Mouse (Mus musculus) spleen, adult 2 months (tissue): ENCODE results near the gene Tuba3a. TPM values are rescaled to one million over a fixed set of nuclear protein-coding genes. Genes with fewer than 3 reads are reported as not detected.
A peak's percentile ranks its signal among the peaks of the same experiment; 100 is the strongest.

Source experiments
- DNase-seq, 2 experiments: peaks; one replicate each; pipeline versions ENCODE4 v3.0.0 to v3.0.0-alpha.2; 2012 to 2021; ENCODE audit warnings: low spot score in 2 of 2, low read depth in 1 of 2
- H3K27ac ChIP-seq: fragments of 200-500 bp; 2 replicates; pipeline ENCODE4 v1.5.1; 2012; ENCODE audit warnings: low read length, inconsistent platforms; ENCODE audit not compliant: insufficient read depth
- H3K27me3 ChIP-seq: fragments of 200-500 bp; 2 replicates; pipeline ENCODE4 v1.6.1; 2012; ENCODE audit warnings: mild to moderate bottlenecking, moderate library complexity, low read length, inconsistent platforms; ENCODE audit not compliant: control insufficient read depth, insufficient read depth
- H3K36me3 ChIP-seq: fragments of 200-500 bp; 2 replicates; pipeline ENCODE4 v1.6.1; 2012; ENCODE audit warnings: mild to moderate bottlenecking, low read length, inconsistent platforms; ENCODE audit not compliant: control insufficient read depth, insufficient read depth
- H3K4me1 ChIP-seq: fragments of 200-500 bp; 2 replicates; pipeline ENCODE4 v1.6.1; 2011; ENCODE audit warnings: inconsistent platforms; ENCODE audit not compliant: control insufficient read depth, insufficient read depth, insufficient read length
- H3K4me3 ChIP-seq: fragments of 200-500 bp; 2 replicates; pipeline ENCODE4 v1.5.1; 2011; ENCODE audit warnings: mild to moderate bottlenecking, inconsistent platforms; ENCODE audit not compliant: insufficient read depth, insufficient read length; ENCODE audit errors: extremely low read depth
- CTCF ChIP-seq: fragments of 200-500 bp; IDR thresholded peaks from 2 replicates; pipeline ENCODE4 v1.5.1; 2011; ENCODE audit warnings: mild to moderate bottlenecking, inconsistent platforms; ENCODE audit not compliant: insufficient read depth, insufficient read length, insufficient replicate concordance; ENCODE audit errors: extremely low read depth
- POLR2A ChIP-seq: fragments of 200-500 bp; IDR thresholded peaks from 2 replicates; pipeline ENCODE4 v1.6.1; 2011; ENCODE audit warnings: low read depth, low read length, inconsistent platforms
- WGBS: fragments of 180-500 bp; shearing (Covaris S2); methylation state at CpG from one replicate; pipeline ENCODE4 v1.1.7; 2018; 5-methylcytosine and 5-hydroxymethylcytosine counted together
- polyA plus RNA-seq: library from polyadenylated mRNA; depleted of rRNA; stranded (reverse); fragments of >200 nt; gene quantifications from 2 replicates; pipeline ENCODE4 v1.2.3, GENCODE M21; 2012

Tuba3a gene
- polyA plus RNA-seq, 1 experiment = not detected

GRCm38 (mm10) chr6:125238396-125238795 is 47.4 kb downstream of the Tuba3a start:
- peaks cover 24% of the 10 kb centered on the region; the same call in 1 of the 2 replicates for H3K4me1 ChIP-seq
- TF ChIP-seq CTCF = no peak
- TF ChIP-seq POLR2A = no peak
- no peaks in the 10 kb centered on the region for H3K36me3 ChIP-seq
- no peaks in the 10 kb centered on the region for H3K27me3 ChIP-seq
- H3K4me3 ChIP-seq = no peak overlapping the region
- peak overlapping the region; percentile 94 for H3K27ac ChIP-seq
- 11% methylated on average over 6 of the region's 6 CpGs for WGBS
- no peak for DNase-seq

- WGBS = 36% methylated on average over 4 of the region's 4 CpGs
- H3K4me3 ChIP-seq = peak overlapping the region; percentile 33; the same call in 1 of the 2 replicates
- peak overlapping the region; percentile 94 for H3K27ac ChIP-seq
- TF ChIP-seq POLR2A (no peak), CTCF (no peak)
- peaks cover 20% of the 10 kb centered on the region; the same call in 1 of the 2 replicates for H3K4me1 ChIP-seq
- DNase-seq = no peak
- no peaks in the 10 kb centered on the region for H3K27me3 ChIP-seq
- 0 out of 2 replicates have a peak, but pooled peaks cover 2% of the 10 kb centered on the region for H3K36me3 ChIP-seq
These were observed 48.4 kb downstream of the Tuba3a start for GRCm38 (mm10) chr6:125237421-125237820.

GRCm38 (mm10) chr6:125236782-125237181 is 49.1 kb downstream of the Tuba3a start, which contains the start of gene Cd27:
Gene Cd27, minus strand, starts transcription at chr6:125237010.
- Histone ChIP-seq H3K36me3 (0 out of 2 replicates have a peak, but pooled peaks cover 2% of the 10 kb centered on the region), H3K4me1 (peaks cover 16% of the 10 kb centered on the region; the same call in 1 of the 2 replicates), H3K4me3 (peak within 1 kb of the TSS; percentile 63), H3K27ac (peak within 1 kb of the TSS; percentile 94), H3K27me3 (no peaks in the 10 kb centered on the region)
- 17% methylated on average over 6 of the region's 6 CpGs for WGBS
- TF ChIP-seq POLR2A (peak; percentile 79), CTCF (no peak)
- DNase-seq = no peak

- H3K4me3 ChIP-seq = peak overlapping the region; percentile 63
- peaks cover 12% of the 10 kb centered on the region; the same call in 1 of the 2 replicates for H3K4me1 ChIP-seq
These were observed 49.5 kb downstream of the Tuba3a start for GRCm38 (mm10) chr6:125236341-125236740.

GRCm38 (mm10) chr6:125234520-125234828 is 51.4 kb downstream of the Tuba3a start:
- WGBS = 56% methylated on average over 5 of the region's 5 CpGs
- no peak for DNase-seq
- Histone ChIP-seq H3K4me3 (peak overlapping the region; percentile 43), H3K27me3 (no peaks in the 10 kb centered on the region), H3K36me3 (peaks cover 7% of the 10 kb centered on the region), H3K4me1 (peaks cover 21% of the 10 kb centered on the region; the same call in 1 of the 2 replicates), H3K27ac (peak overlapping the region; percentile 65)
- TF ChIP-seq CTCF = no peak
- no peak for TF ChIP-seq POLR2A

More at GRCm38 (mm10) chr6:125236341-125236740, 49.5 kb downstream of the Tuba3a start:
- no peak for DNase-seq
- Histone ChIP-seq H3K36me3 (0 out of 2 replicates have a peak, but pooled peaks cover 2% of the 10 kb centered on the region), H3K27ac (peak overlapping the region; percentile 94), H3K27me3 (no peaks in the 10 kb centered on the region)
- 22% methylated on average over 6 of the region's 6 CpGs for WGBS
- no peak for TF ChIP-seq POLR2A
- TF ChIP-seq CTCF = no peak

- peaks cover 7% of the 10 kb centered on the region for H3K36me3 ChIP-seq
- no peak for TF ChIP-seq POLR2A
- TF ChIP-seq CTCF = no peak
- peaks cover 19% of the 10 kb centered on the region; the same call in 1 of the 2 replicates for H3K4me1 ChIP-seq
- peak overlapping the region; percentile 65 for H3K27ac ChIP-seq
- no peaks in the 10 kb centered on the region for H3K27me3 ChIP-seq
- 51% methylated on average over 7 of the region's 7 CpGs for WGBS
- DNase-seq = no peak
- peak overlapping the region; percentile 43 for H3K4me3 ChIP-seq
These were observed 51.9 kb downstream of the Tuba3a start for GRCm38 (mm10) chr6:125233816-125234519.

GRCm38 (mm10) chr6:125232516-125232915 is 53.3 kb downstream of the Tuba3a start:
- no peak overlapping the region for H3K4me3 ChIP-seq
- TF ChIP-seq POLR2A = no peak
- TF ChIP-seq CTCF = no peak
- peaks cover 9% of the 10 kb centered on the region; the same call in 1 of the 2 replicates for H3K4me1 ChIP-seq
- peaks cover 14% of the 10 kb centered on the region for H3K36me3 ChIP-seq
- peak overlapping the region; percentile 98 for H3K27ac ChIP-seq
- DNase-seq = no peak
- H3K27me3 ChIP-seq = no peaks in the 10 kb centered on the region
- WGBS = 42% methylated on average over 6 of the region's 6 CpGs
